Mouse (Mus musculus): ENCODE results near the gene Mrpl48. TPM values are rescaled to one million over a fixed set of nuclear protein-coding genes. Genes with fewer than 3 reads are reported as not detected.

The Mrpl48 gene
- total RNA-seq, 2 experiments from 2014 or later: 62.5 to 73.7 TPM

- DNase-seq: no peak
Measured at GRCm38 (mm10) chr7:100534216-100534615, 73.9 kb downstream of the Mrpl48 start.

GRCm38 (mm10) chr7:100533503-100533902, 74.6 kb downstream of the Mrpl48 start:
- DNase-seq: no peak

GRCm38 (mm10) chr7:100530766-100531165, 77.3 kb downstream of the Mrpl48 start:
- DNase-seq: no peak

DNA sequence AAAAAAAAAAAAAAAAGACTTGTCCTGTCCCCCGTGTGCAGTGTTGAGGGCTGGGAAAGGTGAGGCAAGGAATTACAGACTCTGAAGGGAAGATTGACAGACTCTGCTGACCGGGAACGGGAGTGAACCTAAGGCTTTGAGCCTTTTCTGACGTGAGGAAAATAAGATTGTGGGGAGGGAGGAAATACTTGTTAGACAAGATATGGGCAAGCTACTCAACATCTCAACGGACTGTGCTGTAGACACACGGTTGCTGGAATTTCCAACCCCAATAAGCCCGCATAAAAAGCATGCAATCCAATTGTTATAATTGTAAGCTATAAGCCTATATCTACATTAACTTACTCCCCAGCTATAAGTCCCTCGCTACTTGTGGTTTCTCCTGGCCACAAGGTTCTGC, 83.4 kb downstream of the Mrpl48 start:
- DNase-seq: no peak

- no peak for DNase-seq
Measured at GRCm38 (mm10) chr7:100522222-100522621, 85.9 kb downstream of the Mrpl48 start.

GRCm38 (mm10) chr7:100520663-100521285, 87.3 kb downstream of the Mrpl48 start:
- DNase-seq: peak; percentile 91

DNA sequence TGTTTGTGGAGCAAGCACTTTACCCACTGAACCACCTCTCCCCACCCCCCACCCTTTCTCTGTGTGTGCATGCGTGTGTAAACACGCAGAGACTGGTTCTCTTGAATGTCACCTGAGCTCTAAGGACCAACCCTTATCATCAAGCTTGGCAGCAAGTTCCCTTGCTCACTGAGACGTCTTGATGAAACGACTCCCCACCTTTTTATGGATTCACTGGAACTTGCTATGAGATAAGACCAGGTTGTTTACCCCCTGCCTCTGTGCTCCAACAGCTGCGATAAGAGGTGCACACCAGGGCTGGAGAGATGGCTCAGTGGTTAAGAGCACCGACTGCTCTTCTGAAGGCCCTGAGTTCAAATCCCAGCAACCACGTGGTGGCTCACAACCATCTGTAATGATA, 87.9 kb downstream of the Mrpl48 start:
- DNase-seq: no peak

- DNase-seq: no peak
Measured at GRCm38 (mm10) chr7:100514573-100514972, 93.5 kb downstream of the Mrpl48 start, which contains the start of gene Dnajb13. Gene Dnajb13 (minus strand): TSS chr7:100514960.

DNA sequence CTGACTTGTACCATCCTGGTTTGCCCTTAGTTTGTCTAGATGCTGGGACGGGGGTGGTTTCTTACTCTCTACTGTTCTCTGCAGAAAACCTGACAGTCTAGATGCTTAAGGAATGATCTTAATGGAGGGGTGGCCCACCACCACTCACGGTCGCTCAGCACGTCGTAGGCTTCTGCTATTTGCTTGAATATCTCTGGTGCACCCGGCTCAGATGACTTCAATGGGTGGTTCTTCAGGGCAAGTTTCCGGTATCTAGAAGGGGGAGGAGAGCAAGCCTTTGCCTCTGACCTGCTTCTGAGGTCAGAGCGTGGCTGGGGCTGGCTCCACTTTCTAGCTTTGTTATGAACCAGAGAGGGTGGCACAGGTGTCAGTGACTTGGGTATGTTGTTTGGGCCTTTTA, 96.5 kb downstream of the Mrpl48 start:
- no peak for DNase-seq

GRCm38 (mm10) chr7:100508670-100509069, 99.4 kb downstream of the Mrpl48 start:
- no peak for DNase-seq

GRCm38 (mm10) chr7:100506494-100506893, 101.6 kb downstream of the Mrpl48 start:
- no peak for DNase-seq

DNA sequence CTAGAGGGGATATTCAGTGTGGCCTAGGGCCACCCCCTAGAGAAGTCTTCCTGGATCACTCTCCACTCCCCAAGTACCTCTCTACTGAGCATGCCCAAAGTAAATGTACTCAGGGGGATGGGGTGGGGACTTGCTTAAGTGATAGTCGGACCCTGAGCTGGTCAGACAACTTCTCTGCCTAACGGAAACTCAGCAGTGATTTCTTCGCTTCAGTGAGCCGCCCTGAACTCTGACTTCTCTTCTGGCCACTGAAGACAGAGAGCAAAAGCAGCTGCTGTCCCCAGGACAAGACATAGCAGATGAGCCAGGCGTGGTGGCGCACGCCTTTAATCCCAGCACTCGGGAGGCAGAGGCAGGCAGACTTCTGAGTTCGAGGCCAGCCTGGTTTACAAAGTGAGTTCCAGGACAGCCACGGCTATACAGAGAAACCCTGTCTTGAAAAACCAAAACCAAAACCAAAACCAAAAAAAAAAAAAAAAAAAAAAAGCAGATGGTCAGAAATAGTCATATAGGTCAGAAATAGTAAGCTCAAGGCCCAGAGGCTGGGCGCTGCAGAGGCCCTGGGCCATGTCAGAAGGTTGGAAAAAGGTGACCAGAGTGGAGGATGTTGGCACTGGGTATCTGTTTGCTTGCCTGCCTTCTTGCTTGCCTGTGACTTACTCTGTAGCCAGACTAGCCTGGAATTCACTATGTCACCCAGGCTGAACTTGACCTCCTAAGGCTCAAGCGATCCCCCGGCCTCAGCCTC, 103.2 kb downstream of the Mrpl48 start:
- DNase-seq: no peak

DNA sequence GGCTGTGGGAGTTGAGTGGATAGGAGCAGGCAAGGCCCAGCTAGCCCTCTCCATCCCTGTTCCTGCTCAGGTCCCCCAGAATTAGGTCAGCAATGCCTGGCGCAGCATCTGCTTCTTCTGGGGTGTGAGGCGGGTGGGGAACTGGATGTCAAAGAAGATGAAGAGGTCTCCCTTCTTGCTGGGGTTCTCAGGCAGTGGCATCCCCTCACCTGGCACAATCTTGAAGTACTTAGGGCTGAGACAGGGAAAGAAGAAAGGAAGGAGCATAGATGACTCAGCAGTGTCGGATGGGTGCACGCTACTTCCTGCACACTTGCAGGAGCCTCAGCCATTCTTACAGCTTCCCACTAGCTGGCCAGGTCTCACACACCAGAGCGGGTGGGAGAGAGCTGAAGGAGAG, 105.0 kb downstream of the Mrpl48 start:
- DNase-seq: no peak

DNA sequence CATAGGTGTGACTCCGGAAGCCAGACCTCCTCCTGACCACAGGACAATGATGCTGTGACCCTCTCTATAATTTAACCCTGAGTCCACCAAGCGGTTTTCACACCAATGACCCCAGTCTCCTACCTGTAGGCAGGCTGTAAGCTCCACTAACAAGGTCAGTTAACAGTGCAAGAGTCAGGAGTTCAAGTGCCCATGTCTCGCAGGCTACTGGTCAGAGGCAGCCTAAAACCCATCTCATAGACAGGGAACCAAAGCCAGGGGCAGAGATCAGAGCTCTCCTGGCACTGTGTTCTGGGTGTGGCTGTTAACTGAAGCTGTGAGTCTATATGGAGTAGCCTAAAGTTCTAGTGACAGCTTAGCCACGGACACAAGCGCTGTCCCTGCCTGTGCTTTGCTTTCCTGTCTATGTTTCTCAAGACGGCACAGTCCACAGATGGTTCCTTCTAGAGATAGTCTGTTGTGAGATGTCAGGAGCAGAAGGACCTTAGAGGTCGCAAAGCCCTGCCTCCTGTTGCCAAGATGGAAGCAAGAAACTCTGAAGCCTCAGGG, 105.7 kb downstream of the Mrpl48 start:
- no peak for DNase-seq

DNA sequence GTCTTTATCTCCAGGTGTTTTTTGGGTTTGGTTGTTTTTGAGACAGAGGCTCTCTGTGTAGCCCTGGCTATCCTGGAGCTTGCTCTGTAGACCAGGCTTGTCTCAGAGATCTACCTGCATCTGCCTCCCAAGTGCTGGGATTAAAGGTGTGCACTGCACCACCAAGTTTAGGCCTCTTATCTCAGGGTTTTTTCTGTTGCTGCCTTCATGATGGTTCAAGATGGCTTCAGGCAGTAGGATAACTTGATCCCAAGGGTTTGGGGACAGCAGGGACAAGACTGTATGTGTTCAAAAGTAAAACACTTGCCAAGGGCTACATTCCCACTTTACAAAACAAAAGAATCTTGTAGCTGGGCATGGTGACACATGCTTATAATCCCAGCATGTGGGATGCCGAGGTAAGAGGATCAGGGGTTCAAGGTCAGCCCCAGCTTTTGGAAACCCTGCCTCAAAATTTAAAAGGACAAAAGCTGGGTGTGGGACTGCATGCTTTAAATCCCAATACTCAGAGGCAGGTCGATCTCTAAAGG, 106.2 kb downstream of the Mrpl48 start:
- DNase-seq: no peak

- no peak for DNase-seq
Measured at GRCm38 (mm10) chr7:100501027-100501843, 106.9 kb downstream of the Mrpl48 start.

GRCm38 (mm10) chr7:100500276-100500977, 107.7 kb downstream of the Mrpl48 start:
- peak; percentile 55 for DNase-seq

GRCm38 (mm10) chr7:100499465-100499864, 108.6 kb downstream of the Mrpl48 start:
- no peak for DNase-seq

- DNase-seq: no peak
Measured at GRCm38 (mm10) chr7:100497982-100498381, 110.1 kb downstream of the Mrpl48 start.

DNA sequence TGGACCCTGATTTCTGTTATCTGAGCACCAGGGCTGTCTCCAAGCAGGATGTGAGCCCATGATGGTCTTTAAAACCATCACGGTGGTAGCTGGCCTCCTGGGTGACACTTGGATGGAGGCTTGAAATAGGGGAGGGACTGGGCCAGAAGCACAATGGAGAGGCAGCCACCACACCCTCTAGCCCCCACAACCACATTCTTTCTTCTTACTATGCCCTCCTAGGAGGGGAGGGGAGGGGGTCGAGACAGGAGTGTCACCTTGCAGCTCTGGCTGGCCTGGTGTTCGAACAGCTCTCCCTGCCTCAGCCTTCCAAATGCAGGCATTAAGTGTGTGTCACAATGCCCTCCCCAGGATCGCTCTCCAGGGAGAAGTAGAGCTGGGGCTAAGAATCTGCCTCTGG, 110.7 kb downstream of the Mrpl48 start:
- no peak for DNase-seq

DNA sequence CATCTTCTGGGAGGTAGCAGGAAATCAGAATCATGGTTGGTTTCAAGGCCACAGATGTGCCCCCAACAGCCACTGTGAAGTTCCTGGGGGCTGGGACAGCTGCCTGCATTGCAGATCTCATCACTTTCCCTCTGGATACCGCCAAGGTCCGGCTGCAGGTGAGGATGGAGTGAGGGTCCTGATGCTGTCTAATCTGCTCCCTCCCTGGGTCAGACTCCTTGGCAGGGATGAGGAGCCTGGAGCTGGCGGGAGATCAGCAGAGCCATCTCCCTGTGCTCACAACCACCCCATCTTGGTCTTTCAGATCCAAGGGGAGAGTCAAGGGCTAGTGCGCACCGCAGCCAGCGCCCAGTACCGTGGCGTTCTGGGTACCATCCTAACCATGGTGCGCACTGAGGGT, 111.3 kb downstream of the Mrpl48 start:
- no peak for DNase-seq

GRCm38 (mm10) chr7:100496371-100496770, 111.7 kb downstream of the Mrpl48 start:
- DNase-seq: no peak

Measured in adrenal gland, postnatal 10 days (tissue).